Mouse (Mus musculus): ENCODE measurements at regions not wholly inside any gene's neighbourhood (a gene's known extent, or its start where the extent isn't known, plus 50 kb on each side); places are given as distances from the start of the nearest gene placed in this dataset.

DNA sequence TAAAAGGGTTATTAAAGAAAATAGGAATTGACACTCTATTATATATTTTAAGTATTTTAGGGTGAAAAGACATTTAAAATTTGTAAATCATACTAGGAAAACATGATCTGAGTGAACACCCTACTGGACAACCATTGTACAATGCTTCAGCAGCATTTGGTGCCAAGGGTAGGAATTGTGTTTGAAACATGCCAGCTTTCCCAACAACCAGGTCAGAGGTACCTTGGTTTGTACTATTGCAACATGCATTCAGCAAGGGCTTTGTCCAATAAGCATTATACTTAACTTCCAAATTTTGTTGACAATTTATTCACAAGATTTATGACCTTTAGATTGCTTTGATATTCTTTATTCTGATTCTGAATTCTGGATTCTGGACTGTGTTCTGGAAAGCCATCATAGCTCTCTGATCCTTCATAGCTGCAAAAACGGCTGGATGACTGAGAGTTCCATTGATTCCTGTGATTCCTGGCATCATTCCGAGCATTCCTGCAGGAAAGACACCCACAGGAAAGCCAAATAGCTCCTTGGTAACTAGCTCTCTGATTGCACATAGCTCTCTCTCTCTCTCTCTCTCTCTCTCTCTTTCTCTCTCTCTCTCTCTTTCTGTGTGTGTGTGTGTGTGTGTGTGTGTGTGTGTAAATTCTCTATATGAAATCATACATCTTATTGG is 124.1 kb upstream of the Mtap start:
- intact Hi-C loops (cut with DNase I; ENCODE audit: low total_unique reads) = no loop called here
- no peak for DNase-seq

DNA sequence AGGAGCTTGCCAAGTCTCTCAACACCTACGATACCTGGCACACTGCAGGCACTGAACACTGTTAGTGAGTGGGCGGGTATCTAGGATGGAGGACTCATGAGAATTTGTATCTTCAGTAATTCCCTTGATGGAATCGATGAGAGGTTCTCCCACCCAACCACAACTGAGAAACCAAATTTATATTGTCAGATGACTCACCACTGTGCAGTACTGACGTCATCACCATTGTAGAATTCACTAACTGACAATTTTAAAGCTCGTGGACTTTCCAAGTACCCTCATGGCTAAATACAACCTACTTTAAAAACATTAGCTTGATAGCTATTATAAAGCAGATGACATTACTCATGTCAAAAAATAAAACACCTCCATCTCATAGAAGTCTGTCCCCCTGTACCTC is 128.4 kb upstream of the Mtap start:
- intact Hi-C loops (cut with DNase I; ENCODE audit: low total_unique reads) = no loop called here
- no peak for DNase-seq

DNA sequence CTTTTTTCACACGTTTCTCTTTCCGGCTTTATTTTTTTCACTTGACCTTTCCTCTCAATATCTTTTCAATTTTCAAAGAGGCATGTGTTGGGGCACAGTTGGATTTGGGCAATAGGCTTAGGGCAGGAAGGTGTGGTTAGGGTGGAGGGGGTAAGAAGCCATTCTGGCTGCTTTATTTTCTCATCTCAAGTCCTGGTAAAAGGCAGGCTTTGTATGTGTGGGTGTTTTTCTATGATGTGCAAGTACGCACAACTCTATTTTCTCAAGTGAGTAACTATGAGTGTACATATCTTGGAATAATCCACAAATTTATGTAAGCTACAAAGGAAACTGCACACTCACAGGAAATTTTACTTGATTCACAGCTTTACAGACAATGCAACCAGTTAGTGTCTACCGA is 121.5 kb upstream of the Ifne start:
- DNase-seq = no peak
- intact Hi-C loops (cut with DNase I; ENCODE audit: low total_unique reads) = no loop called here

- intact Hi-C loops (cut with DNase I; ENCODE audit: low total_unique reads) = no loop called here
- no peak for DNase-seq
These were observed 120.9 kb upstream of the Ifne start for GRCm38 (mm10) chr4:89000855-89001254.

DNA sequence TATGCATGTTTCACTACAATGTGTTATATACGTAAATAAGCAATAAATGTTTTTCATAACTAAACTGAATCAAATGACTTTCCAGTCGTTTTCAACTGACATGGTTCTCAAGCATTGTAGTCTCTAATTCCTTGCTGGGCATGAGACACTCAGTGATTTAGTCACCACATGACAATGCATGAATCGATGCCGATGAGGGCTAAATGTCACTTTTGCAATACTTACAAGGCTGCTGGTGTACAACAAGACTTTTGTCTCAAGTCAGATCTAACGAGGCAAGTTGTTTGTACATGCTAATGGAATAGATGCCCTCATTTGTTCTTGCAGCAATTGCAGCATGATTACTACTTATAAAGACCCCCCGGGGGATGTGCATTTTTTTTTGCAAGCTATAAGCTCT is 120.2 kb upstream of the Ifne start:
- intact Hi-C loops (cut with DNase I; ENCODE audit: low total_unique reads) = no loop called here
- no peak for DNase-seq

DNA sequence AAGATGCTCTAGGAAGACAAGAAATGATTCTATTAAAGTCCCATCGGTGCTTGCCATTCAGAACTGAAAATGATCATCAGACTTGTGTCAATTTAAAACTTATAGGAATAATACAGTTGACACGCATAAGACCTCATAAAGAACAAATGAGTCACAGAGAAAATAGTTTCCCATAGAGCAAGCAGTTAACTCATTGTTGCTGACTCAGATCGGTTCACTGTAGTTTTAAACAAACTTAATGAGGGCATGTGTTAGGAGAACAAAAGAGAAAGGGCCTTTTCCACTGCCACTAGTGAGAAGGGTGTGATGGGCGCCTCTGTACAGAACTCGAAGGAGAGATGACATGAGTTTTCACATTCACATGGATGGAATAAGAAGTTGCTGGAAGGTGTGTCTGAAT is 118.3 kb upstream of the Ifne start:
- intact Hi-C loops (cut with DNase I; ENCODE audit: low total_unique reads) = no loop called here
- no peak for DNase-seq

GRCm38 (mm10) chr4:88995129-88995919 is 115.3 kb upstream of the Ifne start:
- DNase-seq = no peak
- intact Hi-C loops (cut with DNase I; ENCODE audit: low total_unique reads) = no loop called here

DNA sequence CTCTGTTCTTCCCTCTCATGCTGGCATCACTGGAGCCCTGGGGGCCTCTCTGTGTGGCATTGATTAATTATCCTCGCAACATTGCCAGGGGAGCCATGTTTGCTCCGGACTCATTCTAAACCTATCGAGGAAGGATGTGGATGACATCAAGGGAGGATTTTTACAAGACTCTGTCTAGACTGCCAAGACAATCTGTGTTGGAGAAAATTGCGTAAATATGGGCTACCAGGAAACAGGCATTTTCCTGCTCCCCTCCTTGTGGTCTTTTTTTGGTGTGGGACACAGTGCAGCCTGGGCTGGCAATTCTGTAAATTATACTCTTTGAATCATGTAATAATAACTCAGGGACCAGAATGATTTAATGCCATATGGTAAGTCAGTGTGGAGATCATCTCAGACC is 114.5 kb upstream of the Ifne start:
- intact Hi-C loops (cut with DNase I; ENCODE audit: low total_unique reads) = no loop called here
- DNase-seq = no peak

DNA sequence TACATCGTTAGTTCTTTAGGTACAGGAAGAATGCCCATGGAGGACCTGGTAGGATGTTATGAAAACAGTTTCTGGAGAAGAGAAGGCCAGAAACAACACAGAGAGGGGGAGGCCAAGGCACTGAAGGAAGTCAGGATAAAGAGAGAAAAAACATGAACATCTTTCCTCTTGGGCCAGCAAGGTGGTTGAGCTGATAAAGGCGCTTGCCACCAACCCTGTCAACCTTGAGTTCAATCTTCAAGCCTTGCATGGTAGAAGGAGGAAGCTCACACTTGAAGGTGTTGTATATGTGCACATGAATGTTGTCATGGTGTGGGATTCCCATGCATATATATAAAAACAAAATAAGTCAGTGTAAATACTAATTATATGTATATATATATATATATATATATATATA is 112.5 kb upstream of the Ifne start:
- intact Hi-C loops (cut with DNase I; ENCODE audit: low total_unique reads) = no loop called here
- no peak for DNase-seq

GRCm38 (mm10) chr4:88988363-88988762 is 108.4 kb upstream of the Ifne start:
- no peak for DNase-seq
- intact Hi-C loops (cut with DNase I; ENCODE audit: low total_unique reads) = no loop called here

DNA sequence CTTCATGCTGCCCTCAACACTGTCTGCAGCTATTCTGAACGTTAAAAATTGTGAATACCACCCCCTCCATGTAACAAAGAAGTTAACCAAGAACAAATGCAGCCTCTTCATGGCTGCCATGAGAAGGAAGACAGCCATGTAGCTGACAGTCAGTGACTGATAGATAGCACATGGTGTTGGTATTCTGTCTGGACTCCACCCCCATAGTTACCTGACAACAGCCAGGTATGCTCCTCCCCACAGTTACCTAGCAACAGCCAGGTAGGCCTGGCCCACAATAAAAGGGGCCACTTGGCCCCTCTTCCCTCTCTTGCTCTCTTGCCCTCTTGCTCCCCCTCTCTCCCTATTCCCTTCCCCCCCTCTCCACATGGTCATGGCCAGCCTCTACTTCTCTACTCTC is 107.1 kb upstream of the Ifne start:
- intact Hi-C loops (cut with DNase I; ENCODE audit: low total_unique reads) = no loop called here

DNA sequence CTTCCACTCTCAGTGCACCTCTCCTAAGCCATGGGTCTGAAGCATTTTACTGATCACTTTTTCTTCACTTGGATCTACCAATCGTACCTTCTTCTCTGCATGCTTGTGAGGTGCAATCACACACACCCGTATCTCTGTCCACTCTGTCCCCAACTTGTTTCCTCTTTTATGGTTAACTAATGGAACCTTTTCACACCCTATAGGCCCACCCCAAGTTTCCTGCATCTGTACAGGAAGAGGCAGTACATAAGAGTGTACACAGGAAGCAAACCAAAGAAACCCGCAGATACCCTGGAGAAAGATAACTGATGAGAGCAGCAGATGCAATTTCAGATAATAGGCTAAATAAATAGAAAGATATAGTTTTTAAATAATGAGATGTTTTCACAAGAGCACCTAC is 102.5 kb upstream of the Ifne start:
- intact Hi-C loops (cut with DNase I; ENCODE audit: low total_unique reads) = no loop called here
- no peak for DNase-seq

More for the DNA sequence above, 107.1 kb upstream of the Ifne start:
- DNase-seq = no peak

- no peak for DNase-seq
- intact Hi-C loops (cut with DNase I; ENCODE audit: low total_unique reads) = no loop called here
These were observed 97.3 kb upstream of the Ifne start for GRCm38 (mm10) chr4:88977099-88977888.

DNA sequence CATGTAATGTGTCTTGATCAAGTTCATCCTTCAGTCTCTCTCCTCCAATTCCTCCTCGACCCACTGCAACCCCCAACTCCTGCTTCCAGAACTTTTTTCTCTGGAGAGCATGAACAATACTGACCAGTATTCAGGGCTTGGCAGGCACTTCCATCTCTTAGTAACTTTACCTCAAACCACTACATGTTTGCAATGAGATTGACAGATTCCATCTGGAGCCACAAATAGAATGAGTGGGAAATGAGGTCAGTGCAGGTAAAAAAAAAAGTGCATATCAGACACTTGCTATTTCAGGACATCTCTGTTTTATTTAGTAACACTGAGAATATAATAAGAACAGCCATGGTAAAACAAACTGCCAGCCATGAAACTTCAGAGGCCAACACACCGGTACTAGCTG is 94.5 kb upstream of the Ifne start:
- no peak for DNase-seq

DNA sequence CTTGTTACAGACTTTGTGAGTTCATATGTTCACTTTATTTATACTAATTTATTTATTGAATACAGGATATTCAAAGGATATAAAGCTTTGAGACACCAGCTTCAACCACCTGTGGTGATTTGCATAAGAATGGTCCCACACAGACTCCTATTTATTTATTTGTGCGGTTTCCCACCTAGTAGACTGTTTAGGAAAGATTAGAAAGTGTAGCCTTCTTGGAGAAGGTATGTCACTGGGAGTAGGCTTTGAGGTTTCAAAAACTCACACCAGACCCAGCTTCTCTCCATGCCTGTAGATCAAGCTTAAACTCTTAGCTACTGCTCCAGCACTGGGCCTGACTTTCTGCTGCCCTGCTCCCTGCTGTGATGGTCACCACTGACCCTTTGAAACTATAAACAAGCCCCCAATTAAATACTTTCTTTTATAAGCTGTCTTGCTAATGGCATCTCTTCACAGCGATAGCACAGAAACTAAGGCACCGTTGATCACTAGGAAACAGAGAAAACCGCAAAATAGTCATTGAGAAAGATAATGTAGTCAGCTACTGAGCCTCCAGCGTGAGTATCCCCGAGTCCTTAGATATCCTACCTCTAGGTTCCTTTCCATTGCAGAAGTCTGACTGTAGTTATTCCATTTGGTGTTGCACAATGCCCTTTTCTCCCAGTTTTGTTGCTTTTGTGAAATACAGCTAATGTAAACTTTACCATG is 89.3 kb upstream of the Ifne start:
- intact Hi-C loops (cut with DNase I; ENCODE audit: low total_unique reads) = no loop called here
- no peak for DNase-seq

More for the DNA sequence above, 94.5 kb upstream of the Ifne start:
- intact Hi-C loops (cut with DNase I; ENCODE audit: low total_unique reads) = no loop called here

GRCm38 (mm10) chr4:88959621-88960020 is 79.6 kb upstream of the Ifne start:
- DNase-seq = no peak
- intact Hi-C loops (cut with DNase I; ENCODE audit: low total_unique reads) = no loop called here

DNA sequence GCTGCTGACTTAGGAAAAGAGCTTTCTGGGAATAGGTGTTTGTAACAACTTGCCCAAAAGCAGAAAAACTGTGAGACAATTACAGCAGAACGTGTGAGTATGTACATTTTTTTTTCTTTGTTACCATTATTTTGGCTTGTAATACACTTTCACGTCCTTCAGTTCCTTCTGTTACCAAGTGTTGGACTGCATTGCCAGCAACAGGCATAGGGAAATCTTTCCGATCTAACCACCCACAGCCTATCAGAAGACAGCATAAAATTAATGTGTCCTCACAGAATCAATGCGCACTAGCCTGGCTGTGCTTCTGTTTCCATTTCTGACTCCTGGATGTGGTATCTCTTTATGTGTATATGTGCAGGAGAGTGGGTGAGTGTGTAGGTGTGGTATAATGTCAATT is 76.6 kb upstream of the Ifne start:
- no peak for DNase-seq
- intact Hi-C loops (cut with DNase I; ENCODE audit: low total_unique reads) = no loop called here

DNA sequence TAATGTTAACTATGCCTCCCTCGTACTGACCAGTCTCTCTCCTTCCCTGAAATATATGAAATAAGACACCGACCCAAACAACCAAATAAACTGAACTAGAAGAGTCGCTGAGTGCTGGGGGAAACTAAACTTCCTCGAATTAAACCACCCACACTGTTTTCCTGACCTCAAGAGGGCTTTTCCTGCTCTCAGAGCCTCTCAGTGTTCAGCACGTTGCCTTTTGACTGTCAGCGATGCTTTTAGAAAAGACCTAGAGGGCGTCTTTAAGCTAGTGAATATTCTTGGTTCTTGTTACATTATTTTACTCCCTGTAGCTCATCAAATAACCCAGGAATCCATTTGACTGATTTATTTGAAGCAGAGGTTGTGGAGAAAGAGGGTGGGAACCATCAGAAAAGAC is 76.2 kb upstream of the Ifne start:
- DNase-seq = no peak
- intact Hi-C loops (cut with DNase I; ENCODE audit: low total_unique reads) = no loop called here

DNA sequence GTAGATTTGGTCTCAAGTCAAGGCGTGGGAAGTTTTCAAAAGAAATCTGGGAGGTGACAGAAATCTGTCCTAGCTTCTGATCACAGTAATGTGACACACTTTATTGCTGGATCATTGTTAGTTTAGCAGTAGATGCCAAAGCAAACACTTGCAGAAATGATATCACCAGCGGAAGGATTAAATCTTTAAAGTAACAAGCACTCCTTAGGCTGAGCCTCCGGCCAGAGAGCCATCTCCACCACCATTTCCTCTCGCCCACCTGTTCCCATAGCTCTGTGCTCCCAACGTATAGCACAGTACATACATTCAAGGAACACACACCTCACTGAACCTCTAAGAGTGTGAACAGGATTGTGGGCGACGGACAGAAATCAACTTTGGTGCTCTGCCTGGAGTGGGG is 75.6 kb upstream of the Ifne start:
- intact Hi-C loops (cut with DNase I; ENCODE audit: low total_unique reads) = no loop called here
- DNase-seq = no peak

- intact Hi-C loops (cut with DNase I; ENCODE audit: low total_unique reads) = no loop called here
- no peak for DNase-seq
These were observed 74.0 kb upstream of the Ifne start for GRCm38 (mm10) chr4:88954045-88954444.

Data from gastrocnemius, postnatal 14 days (tissue).